Mouse (Mus musculus) ES-Bruce4 (cell line): ENCODE measurements around the gene Fam192a. TPM values are rescaled to one million over a fixed set of nuclear protein-coding genes. Genes with fewer than 3 reads are reported as not detected.

Experiments
- H3K27ac ChIP-seq: 2 replicates; pipeline ENCODE4 v1.5.1; 2012; ENCODE audit warnings: low read length, inconsistent platforms; ENCODE audit not compliant: insufficient read depth
- H3K27me3 ChIP-seq: 2 replicates; pipeline ENCODE4 v1.6.1; 2012; ENCODE audit warnings: mild to moderate bottlenecking, low read length, inconsistent platforms; ENCODE audit not compliant: control insufficient read depth, poor library complexity, insufficient read depth, severe bottlenecking
- H3K36me3 ChIP-seq: 2 replicates; pipeline ENCODE4 v1.6.1; 2012; ENCODE audit warnings: inconsistent platforms, mild to moderate bottlenecking, low read length, moderate library complexity; ENCODE audit not compliant: control insufficient read depth, poor library complexity, insufficient read depth, severe bottlenecking
- H3K4me1 ChIP-seq: one replicate; pipeline ENCODE4 v1.8.1; 2011; ENCODE audit warnings: low read length; ENCODE audit not compliant: control insufficient read depth, insufficient read depth
- H3K4me3 ChIP-seq: 2 replicates; pipeline ENCODE4 v1.5.1; 2011; ENCODE audit warnings: low read depth, mild to moderate bottlenecking, low read length
- H3K9ac ChIP-seq: 2 replicates; pipeline ENCODE4 v1.6.1; 2012; ENCODE audit warnings: low read depth, mild to moderate bottlenecking, inconsistent platforms; ENCODE audit not compliant: poor library complexity, severe bottlenecking
- H3K9me3 ChIP-seq: replicated peaks from 2 replicates; pipeline ENCODE4 v1.6.1; 2012; ENCODE audit warnings: mild to moderate bottlenecking, low read length, inconsistent platforms; ENCODE audit not compliant: control insufficient read depth, poor library complexity, insufficient read depth, severe bottlenecking
- CTCF ChIP-seq: IDR thresholded peaks from one replicate; pipeline ENCODE4 v1.8.1; 2011; ENCODE audit warnings: low read depth, low read length
- EP300 ChIP-seq: IDR thresholded peaks from 2 replicates; pipeline ENCODE4 v1.6.1; 2011; ENCODE audit warnings: low read depth, low read length; ENCODE audit not compliant: insufficient read depth
- POLR2A ChIP-seq: IDR thresholded peaks from one replicate; pipeline ENCODE4 v1.8.1; 2011; ENCODE audit warnings: low read length; ENCODE audit not compliant: insufficient read depth
- polyA plus RNA-seq: library from polyadenylated mRNA; stranded (reverse); fragments of >200 nt; gene quantifications from 2 replicates; pipeline ENCODE4 v1.2.4, GENCODE M21; 2011; ENCODE audit warnings: low read depth; ENCODE audit not compliant: missing spikeins, insufficient read depth, insufficient read length

Gene Fam192a
- polyA plus RNA-seq, 1 experiment: 93.9 TPM

DNA sequence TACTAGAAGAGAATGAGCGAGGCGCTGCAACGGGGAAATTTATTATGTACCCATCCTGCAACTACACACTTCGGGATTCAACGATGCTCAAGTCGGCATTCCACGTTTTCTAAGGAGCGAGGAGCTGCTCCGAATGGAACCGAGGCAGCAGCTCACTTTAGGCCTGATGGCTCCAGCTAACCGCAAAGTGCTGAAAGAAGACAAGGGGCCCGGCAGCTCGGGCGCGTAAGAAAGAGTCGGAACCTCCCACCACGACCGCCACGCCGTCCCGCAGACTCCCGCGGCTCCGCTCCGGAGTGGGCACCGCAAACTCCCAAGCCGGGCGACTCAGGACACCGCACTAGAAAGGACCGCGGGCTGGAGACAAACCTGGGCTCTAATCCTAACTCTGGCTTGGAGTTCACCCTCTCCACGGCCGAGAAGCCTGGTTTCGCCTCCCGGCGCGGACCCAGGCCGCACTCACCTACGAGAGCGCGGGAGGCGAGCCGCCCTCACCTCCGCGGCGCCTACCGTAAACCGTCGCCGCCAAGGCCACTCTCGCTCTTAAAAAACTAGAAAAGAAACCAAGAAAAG, 677 bp downstream of the Fam192a start:
- H3K27me3 ChIP-seq: no peaks in the 10 kb centered on the region
- peak overlapping the region; percentile 82 for H3K4me3 ChIP-seq
- H3K9ac ChIP-seq: peak overlapping the region; percentile 94
- TF ChIP-seq EP300 (no peak), CTCF (no peak), POLR2A (no peak)
- peak overlapping the region; percentile 44 for H3K27ac ChIP-seq
- H3K4me1 ChIP-seq: no peaks in the 10 kb centered on the region
- no peaks in the 10 kb centered on the region; the same call in 1 of the 2 replicates for H3K36me3 ChIP-seq
- H3K9me3 ChIP-seq: no peaks in the 10 kb centered on the region

- TF ChIP-seq CTCF: no peak
- no peak for TF ChIP-seq EP300
- no peak for TF ChIP-seq POLR2A
These were observed 1.3 kb downstream of the Fam192a start for GRCm38 (mm10) chr8:94600478-94600877.

GRCm38 (mm10) chr8:94594211-94594610, 7.6 kb downstream of the Fam192a start:
- H3K36me3 ChIP-seq: no peaks in the 10 kb centered on the region; the same call in 1 of the 2 replicates
- H3K4me1 ChIP-seq: no peaks in the 10 kb centered on the region
- H3K27me3 ChIP-seq: no peaks in the 10 kb centered on the region
- TF ChIP-seq EP300 (no peak), POLR2A (no peak), CTCF (no peak)
- no peak overlapping the region for H3K27ac ChIP-seq
- no peak overlapping the region for H3K4me3 ChIP-seq
- no peaks in the 10 kb centered on the region for H3K9me3 ChIP-seq
- H3K9ac ChIP-seq: no peak overlapping the region

More at GRCm38 (mm10) chr8:94600478-94600877, 1.3 kb downstream of the Fam192a start:
- peak overlapping the region; percentile 82 for H3K4me3 ChIP-seq
- no peaks in the 10 kb centered on the region for H3K4me1 ChIP-seq
- H3K9me3 ChIP-seq: no peaks in the 10 kb centered on the region
- H3K27me3 ChIP-seq: no peaks in the 10 kb centered on the region
- H3K36me3 ChIP-seq: no peaks in the 10 kb centered on the region; the same call in 1 of the 2 replicates
- H3K9ac ChIP-seq: peak overlapping the region; percentile 94
- H3K27ac ChIP-seq: no peak overlapping the region

- Histone ChIP-seq H3K36me3 (peaks cover 16% of the 10 kb centered on the region), H3K27ac (no peak overlapping the region), H3K4me1 (no peaks in the 10 kb centered on the region), H3K9me3 (no peaks in the 10 kb centered on the region), H3K27me3 (no peaks in the 10 kb centered on the region), H3K4me3 (no peak overlapping the region), H3K9ac (no peak overlapping the region)
- TF ChIP-seq CTCF: no peak
- TF ChIP-seq POLR2A: no peak
- TF ChIP-seq EP300: no peak
These were observed 10.1 kb downstream of the Fam192a start for GRCm38 (mm10) chr8:94591691-94592090.

GRCm38 (mm10) chr8:94584238-94584817, 17.5 kb downstream of the Fam192a start:
- Histone ChIP-seq H3K4me1 (no peaks in the 10 kb centered on the region), H3K9me3 (no peaks in the 10 kb centered on the region), H3K9ac (no peak overlapping the region), H3K4me3 (no peak overlapping the region), H3K27ac (no peak overlapping the region), H3K36me3 (peaks cover 63% of the 10 kb centered on the region), H3K27me3 (no peaks in the 10 kb centered on the region)
- no peak for TF ChIP-seq POLR2A
- peak; percentile 12 for TF ChIP-seq CTCF

DNA sequence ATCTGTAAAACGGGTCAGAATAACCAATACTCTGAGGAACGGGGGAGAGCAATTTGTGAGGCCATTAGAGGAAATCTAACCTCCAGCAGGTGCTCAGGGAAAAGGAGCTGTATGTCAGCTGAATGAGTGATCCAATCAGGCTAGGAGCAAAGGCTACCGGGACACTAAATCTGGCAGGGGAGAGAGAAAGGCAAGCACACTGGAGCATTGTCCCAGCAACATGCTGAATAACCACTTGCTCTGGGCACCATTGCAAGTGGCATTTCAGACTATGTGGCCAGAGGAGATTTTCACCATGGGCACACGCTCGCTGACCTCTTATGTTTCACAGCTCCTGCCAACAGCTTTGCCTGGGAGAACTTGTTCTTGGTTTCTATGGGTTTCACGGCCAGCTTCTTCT, 19.2 kb downstream of the Fam192a start:
- Histone ChIP-seq H3K9me3 (no peaks in the 10 kb centered on the region), H3K4me3 (no peak overlapping the region), H3K4me1 (no peaks in the 10 kb centered on the region), H3K36me3 (peaks cover 68% of the 10 kb centered on the region), H3K27ac (no peak overlapping the region), H3K27me3 (no peaks in the 10 kb centered on the region), H3K9ac (no peak overlapping the region)
- no peak for TF ChIP-seq POLR2A
- no peak for TF ChIP-seq EP300
- TF ChIP-seq CTCF: no peak
